24 mouse cellular contexts compared by ENCODE assay signal in the genomic region with DNA sequence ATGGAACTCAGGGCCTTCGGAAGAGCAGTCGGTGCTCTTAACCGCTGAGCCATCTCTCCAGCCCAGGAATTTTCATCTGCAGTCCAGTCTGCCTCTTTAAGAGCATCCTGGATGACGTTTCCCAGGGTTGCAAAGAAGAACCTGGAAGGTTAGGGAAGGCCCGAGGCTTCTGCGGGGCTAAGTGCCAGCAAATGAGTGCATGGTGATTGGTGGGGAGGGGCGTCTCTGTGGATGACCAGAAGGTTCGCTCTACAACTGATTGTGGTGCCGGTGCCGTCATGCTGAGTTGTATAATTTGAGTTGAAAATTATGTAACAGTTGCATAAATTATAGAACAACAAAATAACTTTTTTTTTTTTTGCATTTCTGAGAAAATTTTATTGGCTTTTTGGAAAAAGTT. TPM values are rescaled to one million over a fixed set of nuclear protein-coding genes. Genes with fewer than 3 reads are reported as not detected.
DNase-seq lines count a peak whose midpoint lies in the region; ATAC-seq and TF ChIP-seq lines count a peak whose summit lies in the region.
"Had no signal": no experiment of that assay in that cellular context is flagged by ENCODE, and none has a peak within 500 bp of the region (broad histone marks: within the 10 kb centered on the region; RNA-seq: fewer than 3 reads in every experiment).

No protein-coding gene starts in this region.

- no peaks in the 10 kb centered on the region for H3K9me3 ChIP-seq in forebrain, embryonic 11.5 days (ENCODE audit: control insufficient read depth, low read length)
- H3K9me3 ChIP-seq in forebrain, embryonic 14.5 days (replicated peaks; ENCODE audit: control insufficient read depth, low read length), result no peaks in the 10 kb centered on the region
- no peaks in the 10 kb centered on the region for H3K9me3 ChIP-seq in kidney, embryonic 16.5 days (ENCODE audit: low read length)
- H3K9me3 ChIP-seq in liver, embryonic 12.5 days (replicated peaks), result no peaks in the 10 kb centered on the region
- H3K9me3 ChIP-seq: G1E had no signal

- H3K27ac ChIP-seq in forebrain, embryonic 11.5 days (ENCODE audit: low read depth, low read length), result no peak overlapping the region
- no peak overlapping the region for H3K27ac ChIP-seq in forebrain, embryonic 14.5 days (ENCODE audit: low read depth, low read length)
- no peak overlapping the region for H3K27ac ChIP-seq in kidney, adult 2 months (ENCODE audit: insufficient read depth, low read depth, low read length)
- no peak overlapping the region for H3K27ac ChIP-seq in kidney, embryonic 16.5 days (ENCODE audit: low read length)
- peak overlapping the region; percentile 92 for H3K27ac ChIP-seq in liver, adult 2 months (replicated peaks; ENCODE audit: insufficient read depth, low read depth, low read length)
- H3K27ac ChIP-seq in liver, embryonic 12.5 days, result no peak overlapping the region

- no peak for ATAC-seq in forebrain, embryonic 11.5 days (replicated peaks; ENCODE audit: low FRiP score)
- no peak for ATAC-seq in forebrain, embryonic 14.5 days
- ATAC-seq in kidney, embryonic 16.5 days (ENCODE audit: low FRiP score, low TSS enrichment), result no peak
- ATAC-seq in liver, embryonic 12.5 days, result no peak
- ATAC-seq: activated CD4-positive, CD25-positive, alpha-beta regulatory T cell, adult 4 months; CD4-positive, CD25-positive, alpha-beta regulatory T cell, adult 4 months; Patski had no signal

- no peak overlapping the region for H3K9ac ChIP-seq in forebrain, embryonic 11.5 days (ENCODE audit: low read length)
- no peak overlapping the region for H3K9ac ChIP-seq in forebrain, embryonic 14.5 days (ENCODE audit: low read length)
- no peak overlapping the region for H3K9ac ChIP-seq in kidney, embryonic 16.5 days (replicated peaks; ENCODE audit: low read length)
- no peak overlapping the region for H3K9ac ChIP-seq in liver, adult 2 months (ENCODE audit: low read depth, low read length)
- no peak overlapping the region for H3K9ac ChIP-seq in liver, embryonic 12.5 days

- H3K36me3 ChIP-seq in forebrain, embryonic 11.5 days (ENCODE audit: control insufficient read depth, insufficient read depth, low read length), result no peaks in the 10 kb centered on the region
- no peaks in the 10 kb centered on the region for H3K36me3 ChIP-seq in forebrain, embryonic 14.5 days (ENCODE audit: control insufficient read depth, insufficient read depth, low read length)
- H3K36me3 ChIP-seq in kidney, adult 2 months (ENCODE audit: control insufficient read depth, insufficient read depth, low read length), result no peaks in the 10 kb centered on the region
- H3K36me3 ChIP-seq in kidney, embryonic 16.5 days (ENCODE audit: insufficient read depth, low read length), result no peaks in the 10 kb centered on the region
- no peaks in the 10 kb centered on the region for H3K36me3 ChIP-seq in liver, adult 2 months (ENCODE audit: control insufficient read depth, insufficient read depth, low read length)
- no peaks in the 10 kb centered on the region for H3K36me3 ChIP-seq in liver, embryonic 12.5 days
- H3K36me3 ChIP-seq: G1E had no signal

- peaks cover 8% of the 10 kb centered on the region for H3K27me3 ChIP-seq in forebrain, embryonic 11.5 days (ENCODE audit: control insufficient read depth, insufficient read depth, low read length)
- no peaks in the 10 kb centered on the region; the same call in 1 of the 2 replicates for H3K27me3 ChIP-seq in forebrain, embryonic 14.5 days (replicated peaks; ENCODE audit: control insufficient read depth, insufficient read depth, low read length)
- no peaks in the 10 kb centered on the region for H3K27me3 ChIP-seq in kidney, adult 2 months (replicated peaks; ENCODE audit: control insufficient read depth, insufficient read depth, low read length)
- peaks cover 35% of the 10 kb centered on the region for H3K27me3 ChIP-seq in kidney, embryonic 16.5 days (ENCODE audit: insufficient read depth, low read length)
- no peaks in the 10 kb centered on the region for H3K27me3 ChIP-seq in liver, adult 2 months (ENCODE audit: control insufficient read depth, insufficient read depth, low read length)
- peaks cover 75% of the 10 kb centered on the region for H3K27me3 ChIP-seq in liver, embryonic 12.5 days (replicated peaks)

- TF ChIP-seq CTCF in kidney, adult 2 months (conservative IDR thresholded peaks at IDR 0.05; ENCODE audit: insufficient read depth, insufficient read length, low read depth, low read length), result no peak
- TF ChIP-seq CTCF in liver, adult 2 months (IDR thresholded peaks at IDR 0.05; ENCODE audit: low read depth, low read length), result no peak

- 94% methylated on average over 10 of the region's 10 CpGs for WGBS in forebrain, embryonic 11.5 days
- 92% methylated on average over 10 of the region's 10 CpGs for WGBS in forebrain, embryonic 14.5 days
- 88% methylated on average over 10 of the region's 10 CpGs for WGBS in kidney, adult 2 months
- 94% methylated on average over 10 of the region's 10 CpGs for WGBS in kidney, embryonic 16.5 days
- 58% methylated on average over 10 of the region's 10 CpGs for WGBS in liver, adult 2 months
- 81% methylated on average over 10 of the region's 10 CpGs for WGBS in liver, embryonic 12.5 days (ENCODE audit: insufficient replicate concordance)

- H3K4me3 ChIP-seq in forebrain, embryonic 11.5 days (ENCODE audit: low read depth, low read length), result no peak overlapping the region
- H3K4me3 ChIP-seq in forebrain, embryonic 14.5 days (ENCODE audit: low read depth, low read length), result no peak overlapping the region
- no peak overlapping the region for H3K4me3 ChIP-seq in kidney, adult 2 months (ENCODE audit: insufficient read depth, low read depth, low read length)
- H3K4me3 ChIP-seq in kidney, embryonic 16.5 days (ENCODE audit: low read length), result no peak overlapping the region
- no peak overlapping the region for H3K4me3 ChIP-seq in liver, adult 2 months (ENCODE audit: insufficient read depth, low read depth, low read length)
- H3K4me3 ChIP-seq in liver, embryonic 12.5 days, result no peak overlapping the region

- no peaks in the 10 kb centered on the region for H3K79me2 ChIP-seq in liver, adult 2 months (ENCODE audit: control insufficient read depth, insufficient read depth, low read length)

- no peak overlapping the region for H3K4me2 ChIP-seq in forebrain, embryonic 11.5 days (ENCODE audit: low read depth, low read length, severe bottlenecking)
- no peak overlapping the region for H3K4me2 ChIP-seq in forebrain, embryonic 14.5 days (ENCODE audit: low read length)
- H3K4me2 ChIP-seq in kidney, embryonic 16.5 days (replicated peaks; ENCODE audit: low read depth, low read length), result no peak overlapping the region
- no peak overlapping the region for H3K4me2 ChIP-seq in liver, embryonic 12.5 days

- H3K4me1 ChIP-seq in forebrain, embryonic 11.5 days (replicated peaks; ENCODE audit: control insufficient read depth, insufficient read depth, low read length), result no peaks in the 10 kb centered on the region
- H3K4me1 ChIP-seq in forebrain, embryonic 14.5 days (ENCODE audit: control insufficient read depth, insufficient read depth, low read length), result no peaks in the 10 kb centered on the region
- no peaks in the 10 kb centered on the region for H3K4me1 ChIP-seq in kidney, adult 2 months (ENCODE audit: control insufficient read depth, insufficient read depth, low read length)
- peaks cover 6% of the 10 kb centered on the region; the same call in 1 of the 2 replicates for H3K4me1 ChIP-seq in kidney, embryonic 16.5 days (ENCODE audit: insufficient read depth, low read length)
- H3K4me1 ChIP-seq in liver, adult 2 months (ENCODE audit: control insufficient read depth, insufficient read depth, low read length), result peaks cover 13% of the 10 kb centered on the region
- 0 out of 2 replicates have a peak, but pooled peaks cover 4% of the 10 kb centered on the region for H3K4me1 ChIP-seq in liver, embryonic 12.5 days

- no peak for TF ChIP-seq POLR2A in kidney, adult 2 months (IDR thresholded peaks at IDR 0.05; ENCODE audit: low read depth, low read length)
- TF ChIP-seq POLR2A in liver, adult 2 months (IDR thresholded peaks at IDR 0.05; ENCODE audit: extremely low read depth, insufficient read depth, low read length), result no peak

- DNase-seq in forebrain, embryonic 11.5 days (ENCODE audit: low spot score), result peak; percentile 7
- no peak for DNase-seq in forebrain, embryonic 14.5 days (ENCODE audit: low spot score)
- peak; percentile 69 for DNase-seq in kidney, adult 2 months
- DNase-seq in liver, adult 2 months (ENCODE audit: extremely low read depth, low read depth, low spot score), result no peak
- DNase-seq: adrenal gland, adult 2 months; adrenal gland, adult 8-10 months; adrenal gland, postnatal 10 days; adrenal gland, postnatal 14 days; adrenal gland, postnatal 25 days; adrenal gland, postnatal 36 days; B cell, adult 2 months; cerebellum, adult 11 months; cerebellum, adult 11-12 months; cerebellum, adult 18-20 months had no signal

RNA-seq across cellular contexts. Expression of gene Slc22a7, which starts 0.9 kb away (rescaled TPM):
- polyA plus RNA-seq in forebrain, embryonic 11.5 days (2014; fragmentation: Nextera tagmentation; extraction: Ambion mirVana), result not detected in 2 replicates
- polyA plus RNA-seq in forebrain, embryonic 14.5 days (2014; fragmentation: Nextera tagmentation; extraction: Ambion mirVana), result not detected in 2 replicates
- 164 and 283 TPM in 2 replicates for polyA plus RNA-seq in kidney, adult 2 months (2012; rRNA removed)
- polyA plus RNA-seq in kidney, embryonic 16.5 days (2015; fragmentation: Nextera tagmentation; extraction: Ambion mirVana), result 0.15 and 0.32 TPM in 2 replicates
- 10.3 and 27.9 TPM in 2 replicates for total RNA-seq in liver, adult 2 months (2014; rRNA removed)
- polyA plus RNA-seq in liver, adult 2 months (2012; rRNA removed), result 46.8 and 47.9 TPM in 2 replicates
- not detected in 2 replicates for polyA plus RNA-seq in liver, embryonic 12.5 days (2016; fragmentation: Nextera tagmentation; extraction: Ambion mirVana)
- total RNA-seq: adrenal gland, adult 18-20 months; adrenal gland, adult 8-10 months; adrenal gland, postnatal 25 days; adrenal gland, postnatal 36 days; CH12.LX; G1E; MEL had no signal
- polyA plus RNA-seq: activated CD4-positive, CD25-positive, alpha-beta regulatory T cell, adult 4 months; C2C12; CD4-positive, CD25-positive, alpha-beta regulatory T cell, adult 4 months; G1E; Patski had no signal

RNA-seq across cellular contexts. Expression of gene Crip3, which starts 10.4 kb away (rescaled TPM):
- 0.28 and 0.52 TPM in 2 replicates for polyA plus RNA-seq in forebrain, embryonic 11.5 days (2014; fragmentation: Nextera tagmentation; extraction: Ambion mirVana)
- 0.93 and 1.2 TPM in 2 replicates for polyA plus RNA-seq in forebrain, embryonic 14.5 days (2014; fragmentation: Nextera tagmentation; extraction: Ambion mirVana)
- 2.9 and 3.7 TPM in 2 replicates for polyA plus RNA-seq in kidney, adult 2 months (2012; rRNA removed)
- polyA plus RNA-seq in kidney, embryonic 16.5 days (2015; fragmentation: Nextera tagmentation; extraction: Ambion mirVana), result 0.54 and 0.68 TPM in 2 replicates
- not detected in 2 replicates for total RNA-seq in liver, adult 2 months (2014; rRNA removed)
- 0.70 and 1.4 TPM in 2 replicates for polyA plus RNA-seq in liver, adult 2 months (2012; rRNA removed)
- 0.25 TPM in 1 of 2 replicates, not detected in the other for polyA plus RNA-seq in liver, embryonic 12.5 days (2016; fragmentation: Nextera tagmentation; extraction: Ambion mirVana)
- total RNA-seq: CH12.LX, G1E, MEL had no signal
- polyA plus RNA-seq: activated CD4-positive, CD25-positive, alpha-beta regulatory T cell, adult 4 months; C2C12; CD4-positive, CD25-positive, alpha-beta regulatory T cell, adult 4 months; G1E; Patski had no signal

RNA-seq across cellular contexts. Expression of gene Ttbk1, which starts 48.3 kb away (rescaled TPM):
- 3.5 TPM in 2 replicates for polyA plus RNA-seq in forebrain, embryonic 11.5 days (2014; fragmentation: Nextera tagmentation; extraction: Ambion mirVana)
- 3.8 and 4.8 TPM in 2 replicates for polyA plus RNA-seq in forebrain, embryonic 14.5 days (2014; fragmentation: Nextera tagmentation; extraction: Ambion mirVana)
- polyA plus RNA-seq in kidney, adult 2 months (2012; rRNA removed), result 1.4 and 1.6 TPM in 2 replicates
- 0.15 and 0.23 TPM in 2 replicates for polyA plus RNA-seq in kidney, embryonic 16.5 days (2015; fragmentation: Nextera tagmentation; extraction: Ambion mirVana)
- total RNA-seq in liver, adult 2 months (2014; rRNA removed), result 0.07 and 0.18 TPM in 2 replicates
- polyA plus RNA-seq in liver, adult 2 months (2012; rRNA removed), result 0.15 and 0.22 TPM in 2 replicates
- polyA plus RNA-seq in liver, embryonic 12.5 days (2016; fragmentation: Nextera tagmentation; extraction: Ambion mirVana), result 0.02 and 0.11 TPM in 2 replicates
- total RNA-seq: MEL had no signal

RNA-seq across cellular contexts. Expression of gene Zfp318, which starts 55.6 kb away (rescaled TPM):
- polyA plus RNA-seq in forebrain, embryonic 11.5 days (2014; fragmentation: Nextera tagmentation; extraction: Ambion mirVana), result 16.4 and 17.0 TPM in 2 replicates
- 10.7 and 13.0 TPM in 2 replicates for polyA plus RNA-seq in forebrain, embryonic 14.5 days (2014; fragmentation: Nextera tagmentation; extraction: Ambion mirVana)
- 11.8 and 14.3 TPM in 2 replicates for polyA plus RNA-seq in kidney, adult 2 months (2012; rRNA removed)
- 5.0 and 6.1 TPM in 2 replicates for polyA plus RNA-seq in kidney, embryonic 16.5 days (2015; fragmentation: Nextera tagmentation; extraction: Ambion mirVana)
- total RNA-seq in liver, adult 2 months (2014; rRNA removed), result 6.0 and 6.9 TPM in 2 replicates
- polyA plus RNA-seq in liver, adult 2 months (2012; rRNA removed), result 6.0 and 8.3 TPM in 2 replicates
- polyA plus RNA-seq in liver, embryonic 12.5 days (2016; fragmentation: Nextera tagmentation; extraction: Ambion mirVana), result 4.4 and 4.5 TPM in 2 replicates

RNA-seq across cellular contexts. Expression of gene Dnph1, which starts 57.3 kb away (rescaled TPM):
- polyA plus RNA-seq in forebrain, embryonic 11.5 days (2014; fragmentation: Nextera tagmentation; extraction: Ambion mirVana), result 87.6 and 89.0 TPM in 2 replicates
- 33.0 and 41.6 TPM in 2 replicates for polyA plus RNA-seq in forebrain, embryonic 14.5 days (2014; fragmentation: Nextera tagmentation; extraction: Ambion mirVana)
- 20.7 and 22.8 TPM in 2 replicates for polyA plus RNA-seq in kidney, adult 2 months (2012; rRNA removed)
- 56.5 and 60.3 TPM in 2 replicates for polyA plus RNA-seq in kidney, embryonic 16.5 days (2015; fragmentation: Nextera tagmentation; extraction: Ambion mirVana)
- total RNA-seq in liver, adult 2 months (2014; rRNA removed), result 6.6 and 9.0 TPM in 2 replicates
- polyA plus RNA-seq in liver, adult 2 months (2012; rRNA removed), result 13.1 and 13.3 TPM in 2 replicates
- polyA plus RNA-seq in liver, embryonic 12.5 days (2016; fragmentation: Nextera tagmentation; extraction: Ambion mirVana), result 38.5 and 39.3 TPM in 2 replicates

Comparison
In these comparisons a context has a peak if more than half of its experiments do, and no peak if none do; other contexts are left out.
1. DNase-seq: peak in forebrain, embryonic 11.5 days (single experiment) and kidney, adult 2 months (single experiment); none in forebrain, embryonic 14.5 days (single experiment) and liver, adult 2 months (single experiment).
2. RNA of gene Slc22a7, which starts 0.9 kb away (polyA plus RNA-seq): 164 to 283 TPM in kidney, adult 2 months and 46.8 to 47.9 TPM in liver, adult 2 months; 0.15 to 0.32 TPM in kidney, embryonic 16.5 days, not detected in forebrain, embryonic 11.5 days, not detected in forebrain, embryonic 14.5 days and not detected in liver, embryonic 12.5 days; every median in the first group is over 10 times any median in the second.